Mouse (Mus musculus) adrenal gland, postnatal 10 days (tissue): ENCODE data around the gene Edc4. TPM values are rescaled to one million over a fixed set of nuclear protein-coding genes. Genes with fewer than 3 reads are reported as not detected.
"Not testable (repeated sequence)": the region's sequence is repeated elsewhere in the genome, so short reads cannot be mapped to it uniquely, and the experiment has no call there.

Experiments
- DNase-seq: peaks from one replicate; pipeline ENCODE4 v3.0.0; 2021; ENCODE audit warnings: mixed read lengths
- long read RNA-seq, 2 experiments: library from polyadenylated mRNA; stranded (forward); transcript quantifications; one replicate each; pipeline ENCODE4 v2.0.0; 2021
- total RNA-seq, 2 experiments: library from RNA; stranded (reverse); gene quantifications; 2 replicates each; pipeline ENCODE4 v1.2.3; 2021

Edc4 gene
- total RNA-seq, result 10 to 100 TPM; 28.0 to 35.3 TPM
- long read RNA-seq, experiment 1, full-length matches to known transcripts, result 2 of 28 reads
- long read RNA-seq, experiment 1, partial matches to known transcripts, result 17 of 28 reads
- long read RNA-seq, experiment 1, other reads (novel, unspliced or antisense), result 9 of 28 reads
- long read RNA-seq, experiment 2, full-length matches to known transcripts, result 8 of 39 reads
- long read RNA-seq, experiment 2, partial matches to known transcripts, result 7 of 39 reads
- long read RNA-seq, experiment 2, other reads (novel, unspliced or antisense), result 24 of 39 reads

- peak; percentile 93 for DNase-seq
Observed at GRCm38 (mm10) chr8:105880754-105881520, at the start of gene Edc4. Edc4 (plus strand) TSS chr8:105880881.

GRCm38 (mm10) chr8:105833740-105834139 lies 46.9 kb upstream of the Edc4 start:
- not testable (repeated sequence) for DNase-seq

DNA sequence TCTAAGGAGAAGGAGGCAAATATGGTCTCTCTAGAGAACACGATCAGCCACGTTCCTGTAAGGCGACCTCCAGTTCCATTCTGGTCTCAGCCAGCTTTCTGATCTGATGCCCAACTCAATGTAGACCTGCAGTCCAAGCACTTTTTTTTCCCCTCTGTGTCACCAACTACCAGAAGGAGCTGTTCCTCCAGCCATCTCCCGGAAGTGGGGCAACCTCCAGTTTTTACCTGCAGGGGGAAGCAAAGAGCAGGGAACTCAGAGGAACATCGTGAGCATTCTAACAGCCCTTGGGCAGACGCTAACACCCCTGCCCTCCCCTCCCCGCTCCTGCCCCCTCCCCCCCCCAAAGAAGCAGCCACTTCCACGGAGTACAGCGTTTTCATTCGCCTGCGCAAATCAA lies 45.4 kb upstream of the Edc4 start:
- peak; percentile 87 for DNase-seq

DNA sequence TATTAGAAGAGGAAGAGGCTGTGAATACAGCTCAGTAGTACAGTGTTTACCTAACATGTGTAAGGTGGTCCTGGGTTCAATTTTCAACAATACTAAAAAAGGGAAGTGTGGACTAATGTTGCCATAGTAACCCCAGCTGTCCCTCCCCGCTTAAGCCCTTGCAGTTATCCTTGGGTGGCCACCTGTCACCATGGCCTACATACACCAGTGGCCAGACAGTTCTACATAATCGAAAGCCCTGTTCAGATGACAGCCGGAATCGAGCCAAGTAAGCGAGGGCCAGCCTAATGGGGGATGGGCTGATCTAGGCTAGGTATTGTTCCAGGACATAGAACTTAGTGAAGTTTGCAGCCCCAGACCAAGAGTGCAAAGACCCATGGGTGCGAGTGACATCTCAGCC lies 43.7 kb upstream of the Edc4 start:
- DNase-seq, result no peak

- no peak for DNase-seq
Observed at GRCm38 (mm10) chr8:105839209-105839608, 41.5 kb upstream of the Edc4 start.

- DNase-seq, result no peak
Observed at GRCm38 (mm10) chr8:105846678-105847077, 34.0 kb upstream of the Edc4 start.

DNA sequence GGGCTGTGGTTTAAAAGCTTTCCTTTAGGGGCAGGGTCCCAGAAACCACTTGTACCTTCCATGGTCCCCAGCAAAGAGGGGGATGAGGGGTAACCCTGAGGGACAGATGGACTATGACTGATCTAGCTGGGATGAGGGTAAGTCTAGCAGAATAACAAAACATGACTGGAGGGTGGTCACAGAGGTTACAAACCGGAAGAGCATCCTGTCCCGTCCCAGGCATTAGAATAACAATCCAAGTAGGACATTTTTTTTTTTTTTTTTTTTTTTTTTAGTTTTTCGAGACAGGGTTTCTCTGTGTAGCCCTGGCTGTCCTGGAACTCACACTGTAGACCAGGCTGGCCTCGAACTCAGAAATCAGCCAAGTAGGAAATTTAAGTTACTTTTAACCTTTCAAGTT lies 30.7 kb upstream of the Edc4 start:
- no peak for DNase-seq

DNA sequence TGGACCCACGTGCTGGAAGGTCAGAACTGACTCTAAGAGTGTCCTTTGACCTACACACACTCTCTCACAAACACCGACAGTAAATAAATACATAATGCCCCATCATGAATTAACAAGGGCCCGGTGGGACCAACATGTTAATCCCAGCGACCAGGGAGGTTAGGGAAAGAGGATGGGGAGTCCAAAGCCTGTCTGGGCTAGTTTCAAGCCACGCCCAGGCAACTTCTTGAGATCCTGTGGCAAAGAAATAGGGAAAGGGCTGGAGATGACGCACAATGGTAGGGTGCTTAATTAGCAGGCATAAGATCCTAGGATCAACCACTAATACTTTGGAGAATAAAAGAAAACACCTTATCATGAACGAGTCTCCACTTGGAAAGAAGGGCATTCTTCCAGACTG lies 30.1 kb upstream of the Edc4 start:
- DNase-seq, result no peak

- DNase-seq, result peak; percentile 93
Observed at GRCm38 (mm10) chr8:105851651-105852143, 29.0 kb upstream of the Edc4 start.

- no peak for DNase-seq
Observed at GRCm38 (mm10) chr8:105852146-105852729, 28.4 kb upstream of the Edc4 start.

GRCm38 (mm10) chr8:105853178-105853577 lies 27.5 kb upstream of the Edc4 start, which contains the start of gene Cenpt:
Cenpt (minus strand) TSS chr8:105853278.
- no peak for DNase-seq

DNA sequence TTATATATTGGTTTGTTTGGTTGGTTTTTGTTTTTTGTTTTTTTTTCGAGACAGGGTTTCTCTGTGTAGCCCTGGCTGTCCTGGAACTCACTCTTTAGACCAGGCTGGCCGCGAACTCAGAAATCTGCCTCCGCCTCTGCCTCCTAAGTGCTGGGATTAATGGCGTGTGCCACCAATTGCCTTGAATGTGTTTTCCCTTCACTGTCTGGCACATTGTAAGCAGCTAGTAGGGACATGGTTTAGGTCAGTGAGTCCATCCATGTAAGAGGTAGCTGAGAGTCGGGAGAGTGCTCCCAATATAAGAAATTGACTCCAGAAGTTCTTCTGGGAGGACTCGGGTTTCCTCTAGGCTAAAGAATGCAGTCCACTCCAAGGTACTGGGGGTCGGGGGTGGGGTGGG lies 26.4 kb upstream of the Edc4 start:
- DNase-seq, result no peak

- peak; percentile 94 for DNase-seq
Observed at GRCm38 (mm10) chr8:105854715-105855216, 25.9 kb upstream of the Edc4 start, which contains the start of gene Thap11. Thap11 (plus strand) TSS chr8:105855132.

GRCm38 (mm10) chr8:105855248-105856167 lies 25.2 kb upstream of the Edc4 start:
- DNase-seq, result peak; percentile 66

DNA sequence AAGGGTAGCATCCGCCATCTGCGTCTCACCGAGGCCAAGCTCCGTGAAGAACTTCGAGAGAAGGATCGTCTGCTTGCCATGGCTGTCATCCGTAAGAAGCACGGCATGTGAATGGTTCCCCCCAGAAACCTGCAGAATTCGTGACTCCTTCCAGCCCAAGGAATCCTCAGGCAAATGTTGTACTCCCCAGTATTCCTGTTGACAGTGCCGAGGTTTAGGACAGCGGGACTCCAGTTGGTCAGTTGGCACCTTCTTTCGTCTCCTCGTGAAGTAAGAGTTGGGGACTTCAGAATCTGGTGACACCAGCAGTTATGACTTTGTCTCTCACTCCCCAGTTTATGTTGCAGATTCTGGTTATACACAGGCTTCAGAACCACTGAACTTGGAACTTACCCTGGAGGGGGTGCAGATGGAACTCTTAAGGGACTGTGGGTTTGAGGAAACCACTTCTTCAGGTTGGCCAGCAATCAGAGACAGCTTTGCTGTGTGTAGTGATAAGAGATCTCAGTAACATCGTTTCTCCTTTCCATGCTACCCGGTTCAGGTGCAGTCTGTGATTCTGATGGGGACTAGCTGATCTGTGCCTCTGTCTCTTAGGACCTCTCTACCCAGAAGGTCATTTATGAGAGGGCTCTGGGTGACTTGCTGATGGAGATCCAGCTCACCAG lies 24.4 kb upstream of the Edc4 start:
- DNase-seq, result no peak

GRCm38 (mm10) chr8:105858495-105858894 lies 22.2 kb upstream of the Edc4 start:
- DNase-seq, result no peak

GRCm38 (mm10) chr8:105859314-105859713 lies 21.4 kb upstream of the Edc4 start:
- no peak for DNase-seq

GRCm38 (mm10) chr8:105860143-105860981 lies 20.3 kb upstream of the Edc4 start, which contains the start of gene Nutf2:
Nutf2 (plus strand) TSS chr8:105860580.
- DNase-seq, result peak; percentile 95

DNA sequence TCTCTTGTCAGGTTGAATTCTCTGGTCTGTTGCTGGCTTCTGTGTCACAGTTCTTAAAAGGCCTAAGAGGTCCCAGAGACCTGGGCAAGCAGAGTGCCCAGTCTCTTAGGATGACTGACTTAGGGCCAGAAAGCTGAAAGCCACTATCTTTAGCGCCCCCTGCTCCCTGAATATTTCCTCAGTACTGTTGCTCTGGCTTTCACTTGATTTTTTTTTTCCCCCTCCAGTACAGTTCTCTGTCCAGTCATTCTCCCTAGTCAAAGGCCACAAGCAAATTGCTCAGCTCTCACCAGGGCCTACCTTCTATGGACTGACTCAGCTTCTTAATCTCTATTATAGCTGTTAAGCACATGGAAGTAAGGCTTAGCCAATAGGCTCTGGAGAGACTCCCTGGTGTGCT lies 18.7 kb upstream of the Edc4 start:
- peak; percentile 28 for DNase-seq
